Mouse (Mus musculus) CH12.LX (cell line): ENCODE measurements around the gene Aip. TPM values are rescaled to one million over a fixed set of nuclear protein-coding genes. Genes with fewer than 3 reads are reported as not detected.

Experiments used
- DNase-seq: peaks from one replicate; pipeline ENCODE4 v3.0.0-alpha.2; 2013; ENCODE audit errors: extremely low read depth
- H3K27ac ChIP-seq: 2 replicates; pipeline ENCODE4 v1.5.1; 2012; ENCODE audit warnings: low read depth, mild to moderate bottlenecking, control low read depth, moderate library complexity; ENCODE audit not compliant: insufficient read depth
- H3K27me3 ChIP-seq: replicated peaks from 2 replicates; pipeline ENCODE3; 2012; ENCODE audit warnings: inconsistent platforms
- H3K36me3 ChIP-seq, 2 experiments: replicated peaks in 1 of 2; 2 replicates each; pipeline versions ENCODE3 to v1.6.1; 2012; ENCODE audit warnings: inconsistent platforms in 1 of 2, low read length in 1 of 2, mild to moderate bottlenecking in 1 of 2, mixed read lengths in 1 of 2, moderate library complexity in 1 of 2; ENCODE audit not compliant: control insufficient read depth in 1 of 2, insufficient read depth in 1 of 2
- H3K4me1 ChIP-seq, 2 experiments: 2 replicates each; pipeline ENCODE4 v1.6.1; 2012; ENCODE audit warnings: inconsistent platforms in 1 of 2, moderate library complexity in 1 of 2; ENCODE audit not compliant: insufficient read depth in 2 of 2, control insufficient read depth in 1 of 2
- H3K4me2 ChIP-seq: 2 replicates; pipeline ENCODE4 v1.6.1; 2012; ENCODE audit warnings: low read depth, mild to moderate bottlenecking, control low read depth; ENCODE audit not compliant: poor library complexity, insufficient read depth, severe bottlenecking
- H3K4me3 ChIP-seq, 3 experiments: fragments of 150-350 bp in 1 of 3; sonication (generic) in 1 of 3; replicated peaks in 1 of 3; 2 replicates each; pipeline versions ENCODE3 to v1.5.1; 2011 to 2012; ENCODE audit warnings: low read depth in 2 of 3, low read length in 2 of 3, mild to moderate bottlenecking in 2 of 3, moderate library complexity in 2 of 3, control low read depth in 1 of 3, improper control_type of control experiment in 1 of 3, inconsistent platforms in 1 of 3, mixed read lengths in 1 of 3; ENCODE audit not compliant: poor library complexity in 1 of 3
- H3K79me2 ChIP-seq: replicated peaks from 2 replicates; pipeline ENCODE4 v1.6.1; 2012; ENCODE audit warnings: mild to moderate bottlenecking, moderate library complexity; ENCODE audit not compliant: control insufficient read depth, poor library complexity, insufficient read depth, severe bottlenecking; ENCODE audit errors: extremely low read depth
- H3K9ac ChIP-seq: 2 replicates; pipeline ENCODE4 v1.6.1; 2012; ENCODE audit warnings: low read depth, mild to moderate bottlenecking, control low read depth, moderate library complexity; ENCODE audit not compliant: insufficient read depth
- H3K9me3 ChIP-seq: replicated peaks from 2 replicates; pipeline ENCODE3; 2012; ENCODE audit warnings: low read length, inconsistent platforms, mixed read lengths
- BHLHE40 ChIP-seq: IDR thresholded peaks from 2 replicates; pipeline ENCODE4 v1.6.1; 2011; ENCODE audit warnings: mild to moderate bottlenecking, low read depth, low read length, improper control_type of control experiment
- CHD1 ChIP-seq: IDR thresholded peaks from 2 replicates; pipeline ENCODE4 v1.6.1; 2012; ENCODE audit warnings: low read depth, low read length, improper control_type of control experiment, inconsistent platforms
- CHD2 ChIP-seq: IDR thresholded peaks from 2 replicates; pipeline ENCODE4 v1.6.1; 2011; ENCODE audit warnings: low read length, improper control_type of control experiment
- CTCF ChIP-seq, 2 experiments: IDR thresholded peaks in 1 of 2; conservative IDR thresholded peaks in 1 of 2; 2 replicates each; pipeline ENCODE4 v1.5.1; 2011 to 2012; ENCODE audit warnings: low read depth in 2 of 2, low read length in 2 of 2, improper control_type of control experiment in 1 of 2, inconsistent platforms in 1 of 2, mild to moderate bottlenecking in 1 of 2, moderate library complexity in 1 of 2
- E2F4 ChIP-seq: IDR thresholded peaks from 2 replicates; pipeline ENCODE4 v1.6.1; 2011; ENCODE audit warnings: low read depth, low read length, improper control_type of control experiment; ENCODE audit not compliant: insufficient replicate concordance
- ELF1 ChIP-seq: IDR thresholded peaks from 2 replicates; pipeline ENCODE4 v1.6.1; 2014; ENCODE audit warnings: low read depth, mild to moderate bottlenecking, inconsistent platforms, low read length, improper control_type of control experiment
- EP300 ChIP-seq: IDR thresholded peaks from 2 replicates; pipeline ENCODE4 v1.6.1; 2011; ENCODE audit warnings: low read length, improper control_type of control experiment
- ETS1 ChIP-seq: conservative IDR thresholded peaks from 2 replicates; pipeline ENCODE4 v1.6.1; 2012; ENCODE audit warnings: low read depth, mild to moderate bottlenecking, inconsistent platforms, low read length, improper control_type of control experiment, moderate library complexity
- GABPA ChIP-seq: IDR thresholded peaks from 2 replicates; pipeline ENCODE4 v1.6.1; 2012; ENCODE audit warnings: low read depth, low read length, improper control_type of control experiment, inconsistent platforms; ENCODE audit not compliant: insufficient replicate concordance
- HCFC1 ChIP-seq: IDR thresholded peaks from 2 replicates; pipeline ENCODE4 v1.6.1; 2012; ENCODE audit warnings: low read depth, mild to moderate bottlenecking, inconsistent platforms, low read length, improper control_type of control experiment
- IRF4 ChIP-seq: IDR thresholded peaks from 2 replicates; pipeline ENCODE4 v1.6.1; 2014; ENCODE audit warnings: low read depth, mild to moderate bottlenecking, inconsistent platforms, low read length, improper control_type of control experiment
- JUN ChIP-seq: IDR thresholded peaks from 2 replicates; pipeline ENCODE4 v1.6.1; 2011; ENCODE audit warnings: low read depth, mild to moderate bottlenecking, low read length, improper control_type of control experiment, moderate library complexity; ENCODE audit not compliant: insufficient read depth
- JUND ChIP-seq: conservative IDR thresholded peaks from 2 replicates; pipeline ENCODE4 v1.6.1; 2011; ENCODE audit warnings: low read depth, low read length, improper control_type of control experiment
- KAT2A ChIP-seq: IDR thresholded peaks from 2 replicates; pipeline ENCODE4 v1.6.1; 2012; ENCODE audit warnings: low read length, improper control_type of control experiment, inconsistent platforms; ENCODE audit not compliant: insufficient replicate concordance
- MAFK ChIP-seq: IDR thresholded peaks from 2 replicates; pipeline ENCODE4 v1.6.1; 2011; ENCODE audit warnings: low read length, improper control_type of control experiment; ENCODE audit not compliant: insufficient replicate concordance
- MAX ChIP-seq: IDR thresholded peaks from 2 replicates; pipeline ENCODE4 v1.6.1; 2011; ENCODE audit warnings: low read length, improper control_type of control experiment
- MAZ ChIP-seq: IDR thresholded peaks from 2 replicates; pipeline ENCODE4 v1.6.1; 2012; ENCODE audit warnings: low read depth, mild to moderate bottlenecking, inconsistent platforms, low read length, improper control_type of control experiment, moderate library complexity
- MEF2A ChIP-seq: IDR thresholded peaks from 2 replicates; pipeline ENCODE4 v1.6.1; 2014; ENCODE audit warnings: low read depth, mild to moderate bottlenecking, inconsistent platforms, low read length, improper control_type of control experiment, borderline replicate concordance
- MXI1 ChIP-seq: IDR thresholded peaks from 2 replicates; pipeline ENCODE4 v1.6.1; 2011; ENCODE audit warnings: mild to moderate bottlenecking, low read depth, low read length, improper control_type of control experiment
- MYC ChIP-seq: IDR thresholded peaks from 2 replicates; pipeline ENCODE4 v1.6.1; 2011; ENCODE audit warnings: low read depth, mild to moderate bottlenecking, improper control_type of control experiment, low read length
- NELFE ChIP-seq: IDR thresholded peaks from 2 replicates; pipeline ENCODE4 v1.6.1; 2011; ENCODE audit warnings: low read depth, low read length, improper control_type of control experiment
- NRF1 ChIP-seq: IDR thresholded peaks from 2 replicates; pipeline ENCODE4 v1.6.1; 2014; ENCODE audit warnings: low read depth, mild to moderate bottlenecking, inconsistent platforms, low read length, improper control_type of control experiment, moderate library complexity
- PAX5 ChIP-seq: IDR thresholded peaks from 2 replicates; pipeline ENCODE4 v1.6.1; 2012; ENCODE audit warnings: low read length, inconsistent platforms, mixed read lengths
- POLR2A ChIP-seq: IDR thresholded peaks from 2 replicates; pipeline ENCODE4 v1.6.1; 2011; ENCODE audit warnings: low read depth, mild to moderate bottlenecking, improper control_type of control experiment, low read length
- POLR2AphosphoS2 ChIP-seq: IDR thresholded peaks from 2 replicates; pipeline ENCODE4 v1.6.1; 2011; ENCODE audit warnings: low read depth, low read length, improper control_type of control experiment
- RAD21 ChIP-seq: IDR thresholded peaks from 2 replicates; pipeline ENCODE4 v1.6.1; 2011; ENCODE audit warnings: low read depth, mild to moderate bottlenecking, low read length, improper control_type of control experiment, moderate library complexity
- RCOR1 ChIP-seq: conservative IDR thresholded peaks from 2 replicates; pipeline ENCODE4 v1.6.1; 2012; ENCODE audit warnings: low read depth, mild to moderate bottlenecking, inconsistent platforms, low read length, improper control_type of control experiment
- SIN3A ChIP-seq: IDR thresholded peaks from 2 replicates; pipeline ENCODE4 v1.6.1; 2012; ENCODE audit warnings: low read length, improper control_type of control experiment, inconsistent platforms
- SMC3 ChIP-seq: IDR thresholded peaks from 2 replicates; pipeline ENCODE4 v1.6.1; 2011; ENCODE audit warnings: low read depth, low read length, improper control_type of control experiment
- TBP ChIP-seq: conservative IDR thresholded peaks from 2 replicates; pipeline ENCODE4 v1.6.1; 2011; ENCODE audit warnings: low read depth, low read length, improper control_type of control experiment
- TCF12 ChIP-seq: IDR thresholded peaks from 2 replicates; pipeline ENCODE4 v1.6.1; 2014; ENCODE audit warnings: low read depth, mild to moderate bottlenecking, inconsistent platforms, low read length, improper control_type of control experiment
- UBTF ChIP-seq: IDR thresholded peaks from 2 replicates; pipeline ENCODE4 v1.6.1; 2012; ENCODE audit warnings: low read depth, mild to moderate bottlenecking, inconsistent platforms, low read length, improper control_type of control experiment, moderate library complexity
- USF1 ChIP-seq: IDR thresholded peaks from 2 replicates; pipeline ENCODE4 v1.6.1; 2014; ENCODE audit warnings: low read depth, mild to moderate bottlenecking, inconsistent platforms, low read length, improper control_type of control experiment
- USF2 ChIP-seq: conservative IDR thresholded peaks from 2 replicates; pipeline ENCODE4 v1.6.1; 2011; ENCODE audit warnings: low read depth, low read length, improper control_type of control experiment
- ZC3H11A ChIP-seq: IDR thresholded peaks from 2 replicates; pipeline ENCODE4 v1.6.1; 2012; ENCODE audit warnings: low read depth, mild to moderate bottlenecking, inconsistent platforms, low read length, improper control_type of control experiment
- ZKSCAN1 ChIP-seq: IDR thresholded peaks from 2 replicates; pipeline ENCODE4 v1.6.1; 2012; ENCODE audit warnings: low read depth, inconsistent platforms, low read length, improper control_type of control experiment, borderline replicate concordance
- ZMIZ1 ChIP-seq: IDR thresholded peaks from 2 replicates; pipeline ENCODE4 v1.6.1; 2012; ENCODE audit warnings: low read depth, mild to moderate bottlenecking, inconsistent platforms, low read length, improper control_type of control experiment
- ZNF384 ChIP-seq: IDR thresholded peaks from 2 replicates; pipeline ENCODE4 v1.6.1; 2012; ENCODE audit warnings: low read depth, low read length, improper control_type of control experiment, inconsistent platforms
- dilution Hi-C: fragments of 300-500 bp; cut with MboI; formaldehyde crosslinking; loops from 2 replicates; pipeline ENCODE4 v1.14.3; 2020; ENCODE audit warnings: low sequenced_read_pairs; ENCODE audit not compliant: extremely low pct_unique_long_range_greater_than_20kb, extremely low pct_ligation_motif_present
- in situ Hi-C: fragments of 300-500 bp; cut with MboI; formaldehyde crosslinking; loops from 3 replicates; pipeline ENCODE4 v1.14.3; 2019; ENCODE audit warnings: low sequenced_read_pairs, low pct_ligation_motif_present, low pct_unique_long_range_greater_than_20kb, mixed read lengths
- polyA plus RNA-seq: library from polyadenylated mRNA; unstranded; fragments of >175 nt; gene quantifications from 2 replicates; pipeline ENCODE4 v1.2.1, GENCODE M21; 2012; ENCODE audit warnings: low read depth; ENCODE audit not compliant: insufficient read length
- total RNA-seq, 2 experiments: library from RNA; depleted of rRNA; stranded (reverse); fragments of 300-350 nt in 1 of 2; fragments of >200 nt in 1 of 2; gene quantifications; 2 replicates each; pipeline ENCODE4 v1.2.3; 2012 to 2014

Gene Aip
- total and polyA plus RNA-seq, 3 experiments = 11.7 to 64.8 (median 39.7) TPM

- Histone ChIP-seq H3K4me1 (peaks cover 27 to 66% of the 10 kb centered on the region in 2 experiments), H3K36me3 (peaks cover 65 to 83% of the 10 kb centered on the region in 2 experiments), H3K27ac (peak overlapping the region; percentile 90), H3K79me2 (peaks cover 19% of the 10 kb centered on the region), H3K9me3 (no peaks in the 10 kb centered on the region), H3K4me2 (peak overlapping the region; percentile 52), H3K4me3 (peak overlapping the region; percentile 72 to 82 (median 73)), H3K9ac (peak overlapping the region; percentile 96), H3K27me3 (no peaks in the 10 kb centered on the region)
- dilution Hi-C loops = no loop called here
- DNase-seq = peak; percentile 62
- TF ChIP-seq ZKSCAN1 (no peak), PAX5 (no peak), TBP (0 out of 2 replicates have a peak, but pooled peaks have one; percentile 35), TCF12 (no peak), SIN3A (peak; percentile 16; the same call in 1 of the 2 replicates), USF1 (no peak), BHLHE40 (no peak), RAD21 (no peak), ELF1 (no peak), MAFK (no peak), ETS1 (no peak), POLR2AphosphoS2 (peak; percentile 35), RCOR1 (no peak), ZC3H11A (no peak), GABPA (no peak), HCFC1 (no peak; the same call in 1 of the 2 replicates), USF2 (no peak), CHD1 (peak; percentile 43; the same call in 1 of the 2 replicates), POLR2A (peak; percentile 40), EP300 (no peak), JUND (no peak), SMC3 (peak; percentile 31; the same call in 1 of the 2 replicates), UBTF (no peak), ZNF384 (peak; percentile 75), ZMIZ1 (peak; percentile 41), CHD2 (no peak; the same call in 1 of the 2 replicates), MEF2A (no peak; the same call in 1 of the 2 replicates), MAZ (peak; percentile 9; the same call in 1 of the 2 replicates), MYC (no peak), NELFE (no peak), KAT2A (no peak), MXI1 (peak; percentile 45), CTCF (conservative IDR thresholded peaks at IDR 0.05 in 1 of 2, IDR thresholded peaks at IDR 0.05 in 1 of 2; ENCODE audit: low read depth in 2 of 2, low read length in 2 of 2) (no peak), NRF1 (no peak), E2F4 (no peak), MAX (no peak), JUN (no peak), IRF4 (0 out of 2 replicates have a peak, but pooled peaks have one; percentile 1)
- in situ Hi-C loops = no loop called here
Measured at GRCm38 (mm10) chr19:4155223-4156072, 29.8 kb upstream of the Aip start.
